Mouse (Mus musculus): ENCODE measurements around the gene Atxn2.

DNA sequence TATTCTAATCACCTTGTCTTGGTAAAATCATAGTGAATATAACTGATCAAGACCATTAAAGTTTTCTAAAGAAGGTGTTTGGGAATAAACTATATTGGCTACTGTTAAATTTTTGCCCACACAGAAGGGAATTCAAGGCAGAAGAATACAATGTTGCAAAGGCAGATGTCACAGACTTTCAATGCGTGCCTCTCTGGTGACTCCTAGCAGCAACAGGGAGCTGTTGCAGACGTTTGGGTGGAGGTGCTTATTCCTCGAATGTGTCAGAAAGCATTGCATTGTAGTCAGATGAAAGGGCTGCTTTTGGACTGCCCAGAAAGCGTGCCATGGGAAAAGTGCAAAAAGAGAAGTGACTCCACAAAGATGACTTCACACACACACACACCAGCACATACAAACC, 71.3 kb downstream of the Atxn2 start:
- no peak for TF ChIP-seq FLI1 (IDR thresholded peaks at IDR 0.05; ENCODE audit: low read length)
- no peak for TF ChIP-seq GATA1 (IDR thresholded peaks at IDR 0.05; ENCODE audit: borderline replicate concordance, low read length)
